Mouse (Mus musculus) erythroblast, adult 5-6 weeks (primary cell): ENCODE data around the gene Epn2. TPM values are rescaled to one million over a fixed set of nuclear protein-coding genes. Genes with fewer than 3 reads are reported as not detected.

ENCODE experiments used
- ATAC-seq: replicated peaks from 2 replicates; pipeline ENCODE4 v1.8.0; 2016; ENCODE audit warnings: moderate number of reproducible peaks, mild to moderate bottlenecking, moderate TSS enrichment, inconsistent platforms; ENCODE audit not compliant: poor library complexity, low FRiP score, severe bottlenecking
- total RNA-seq, 2 experiments: library from RNA; stranded (forward) in 1 of 2; stranded (reverse) in 1 of 2; fragments of 150-400 nt in 1 of 2; fragments of 200-764, 138-1000 nt in 1 of 2; gene quantifications; 2 replicates each; pipeline versions ENCODE4 v1.2.3 to v1.2.4; 2015 to 2017; ENCODE audit warnings: low replicate concordance in 2 of 2

Epn2 gene
- total RNA-seq, 2 experiments from 2014 or later: 2.0 TPM; not detected in 1

DNA sequence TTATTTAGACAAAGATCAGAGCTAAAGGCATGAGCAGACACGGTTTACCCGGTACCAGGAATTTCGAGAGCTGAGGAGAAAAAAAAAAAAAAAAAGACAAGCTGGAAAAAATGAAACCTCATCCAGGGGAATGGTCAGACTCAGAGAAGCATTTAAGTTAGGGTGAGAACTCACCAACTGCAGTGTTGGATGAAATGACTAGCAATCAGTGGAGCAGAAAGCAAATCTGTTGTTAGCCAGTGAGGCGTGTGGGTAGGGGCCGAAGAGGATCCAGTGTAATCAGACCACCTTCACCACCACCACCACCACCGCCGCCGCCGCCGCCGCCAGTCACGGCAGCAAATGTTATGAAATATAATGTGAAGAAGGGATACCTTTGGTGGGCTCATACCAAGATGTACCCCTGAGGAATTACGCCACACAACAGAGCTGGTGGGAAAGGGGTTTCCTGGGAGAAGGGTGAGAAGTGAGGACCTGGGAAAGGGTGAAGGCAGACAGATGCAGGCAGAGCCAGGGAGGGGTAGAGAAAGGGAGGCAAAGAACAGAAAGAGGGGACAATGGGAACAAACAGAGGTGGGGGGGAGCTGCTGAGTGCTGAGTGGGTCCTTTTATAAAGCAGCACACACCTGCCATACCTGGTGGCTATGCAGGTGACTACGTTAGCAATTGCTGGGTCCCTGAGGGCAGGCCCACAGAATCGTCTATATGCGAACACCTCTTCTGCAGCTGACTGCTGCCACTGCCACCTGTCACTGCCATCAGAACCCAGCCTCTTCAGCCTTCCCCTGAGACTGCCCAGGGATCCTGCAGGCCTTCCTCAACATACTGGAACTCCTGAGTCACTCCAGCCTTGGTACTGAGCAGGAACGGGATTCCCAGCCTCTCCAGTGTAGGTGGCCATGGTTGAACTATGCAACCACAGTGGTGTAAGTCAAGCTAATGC, 101.7 kb downstream of the Epn2 start:
- no peak for ATAC-seq

DNA sequence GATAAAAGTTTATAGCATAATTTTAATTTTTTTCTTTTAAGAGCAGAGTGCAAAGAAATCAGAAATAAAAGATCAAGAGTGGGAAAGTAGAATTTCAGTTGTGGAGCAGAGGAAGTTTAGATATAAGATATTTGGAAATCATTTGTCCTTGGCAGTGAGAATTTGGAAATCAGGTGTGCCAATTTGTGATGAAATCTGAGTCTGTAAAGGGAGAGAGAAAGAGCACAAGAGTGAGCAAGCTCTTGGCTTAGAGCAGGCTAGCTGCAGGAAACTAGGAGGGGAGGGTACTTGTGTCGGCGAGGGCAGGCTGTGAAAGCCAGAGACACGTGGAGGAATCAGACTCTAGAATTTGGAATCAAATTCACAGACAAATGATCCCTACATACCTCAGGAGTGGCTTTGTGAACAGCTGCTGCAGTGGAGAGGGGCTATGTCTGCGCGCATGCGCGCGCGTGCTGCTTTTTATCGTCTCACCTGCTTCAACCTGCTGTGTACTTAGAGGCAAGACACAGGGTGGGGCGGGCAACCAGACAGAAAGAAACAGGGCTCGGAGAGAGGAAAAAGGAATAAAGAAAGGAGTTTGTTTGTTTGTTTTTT, 102.6 kb downstream of the Epn2 start:
- ATAC-seq: no peak

DNA sequence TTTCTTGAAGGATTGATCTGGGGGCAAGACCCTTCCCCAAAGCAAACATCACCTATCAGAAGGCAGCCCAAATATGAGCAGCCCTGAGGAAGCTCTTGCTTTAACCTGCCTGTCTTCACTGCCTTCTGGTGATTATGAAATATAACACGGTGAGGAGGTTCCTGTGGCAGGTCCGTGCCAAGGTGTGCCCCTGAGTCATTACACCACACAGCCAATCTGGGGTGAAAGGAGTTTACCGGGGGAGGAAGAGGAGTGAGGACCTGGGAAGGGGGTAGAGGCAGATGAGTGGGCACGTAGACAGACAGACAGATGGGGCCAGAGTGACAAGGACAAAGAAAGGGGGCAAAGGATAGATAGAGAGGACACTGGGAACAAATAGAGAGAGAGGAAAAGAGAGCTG, 105.9 kb downstream of the Epn2 start:
- no peak for ATAC-seq

DNA sequence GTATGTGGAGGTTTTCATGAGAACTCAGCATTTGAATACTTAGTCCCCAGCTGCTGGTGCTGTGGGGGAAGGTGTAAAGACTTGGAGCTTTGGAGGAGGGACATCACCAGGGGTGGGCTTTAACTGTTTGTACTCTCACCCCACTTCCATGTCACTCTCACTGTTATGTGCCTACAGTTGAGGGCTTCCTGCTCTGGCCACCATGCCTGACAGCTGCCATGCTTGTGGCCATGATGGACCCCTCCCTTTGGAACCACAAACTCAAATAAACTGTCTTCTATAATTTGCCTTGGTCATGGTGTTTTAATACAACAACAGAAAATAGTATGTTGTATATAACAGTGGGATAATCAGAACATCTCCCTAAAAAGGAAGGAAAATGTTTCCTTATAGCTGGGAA, 108.6 kb downstream of the Epn2 start:
- ATAC-seq: no peak

DNA sequence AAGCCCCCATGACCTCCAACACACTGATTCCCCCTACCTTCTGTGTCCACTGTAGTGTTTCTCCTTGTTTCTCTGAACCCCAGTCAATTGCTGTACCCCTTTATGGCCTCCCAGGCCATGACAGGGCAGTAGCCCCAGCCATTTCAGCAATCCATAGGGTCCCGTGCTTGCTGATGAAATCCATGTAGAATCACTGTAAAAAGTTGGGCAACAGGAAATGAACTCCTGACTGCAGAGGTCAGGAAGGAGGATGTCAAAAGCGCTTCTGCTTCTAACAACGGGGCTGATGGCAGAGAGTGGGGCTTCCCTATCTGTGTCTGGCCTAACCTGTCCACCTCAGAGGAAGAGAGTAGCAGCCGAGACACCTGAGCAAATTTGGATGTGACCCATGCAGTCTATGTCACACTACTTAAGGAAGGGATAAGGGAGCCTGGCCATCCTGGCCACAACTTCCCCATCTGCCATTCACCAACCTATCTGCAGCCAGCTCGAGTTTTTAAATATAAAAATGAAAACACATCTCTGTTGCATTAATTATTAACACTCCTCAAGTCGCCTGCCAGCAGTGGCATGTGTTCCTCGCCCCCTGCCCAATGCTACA, 110.1 kb downstream of the Epn2 start:
- ATAC-seq: no peak

DNA sequence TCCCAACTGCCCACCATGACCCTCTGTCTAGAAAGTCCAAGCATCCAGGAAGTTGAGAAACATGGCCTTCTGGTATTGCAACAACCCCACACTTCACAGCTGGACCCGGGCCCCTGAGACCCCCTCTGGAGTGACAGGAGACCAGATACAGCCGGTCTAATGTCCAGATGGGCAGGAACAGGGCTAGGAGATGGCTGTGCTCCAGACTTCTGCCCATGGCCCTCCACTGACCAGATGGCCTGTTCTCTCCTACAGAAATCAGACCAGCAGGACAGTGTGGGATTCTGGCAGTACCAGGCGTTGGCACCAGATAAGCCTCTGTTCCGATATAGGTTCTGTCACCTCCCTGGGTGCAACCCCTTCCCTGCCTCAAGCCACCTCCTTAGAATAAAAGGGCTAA, 111.0 kb downstream of the Epn2 start:
- ATAC-seq: no peak

Other genes starting within 250 kb of the Epn2 start
- gene Slc47a2, start 236.8 kb downstream of the Epn2 start, total RNA-seq (2015; ENCODE audit: low replicate concordance): not detected in 2 replicates
- not detected in 2 replicates for gene Slc47a2, start 236.8 kb downstream of the Epn2 start, total RNA-seq (2017; ENCODE audit: low replicate concordance)
- not detected in 2 replicates for gene Slc47a1, start 201.3 kb downstream of the Epn2 start, total RNA-seq (2015; ENCODE audit: low replicate concordance)
- not detected in 2 replicates for gene Slc47a1, start 201.3 kb downstream of the Epn2 start, total RNA-seq (2017; ENCODE audit: low replicate concordance)
- gene Rnf112, start 125.6 kb downstream of the Epn2 start, total RNA-seq (2015; ENCODE audit: low replicate concordance): not detected in 2 replicates
- not detected in 2 replicates for gene Rnf112, start 125.6 kb downstream of the Epn2 start, total RNA-seq (2017; ENCODE audit: low replicate concordance)
- not detected in 2 replicates for gene Mfap4, start 94.3 kb downstream of the Epn2 start, total RNA-seq (2015; ENCODE audit: low replicate concordance)
- gene Mfap4, start 94.3 kb downstream of the Epn2 start, total RNA-seq (2017; ENCODE audit: low replicate concordance): not detected in 2 replicates
- gene Mapk7, start 85.3 kb downstream of the Epn2 start, total RNA-seq (2015; ENCODE audit: low replicate concordance): 4.4 and 8.3 TPM in 2 replicates
- 2.8 and 3.7 TPM in 2 replicates for gene Mapk7, start 85.3 kb downstream of the Epn2 start, total RNA-seq (2017; ENCODE audit: low replicate concordance)
- not detected in 2 replicates for gene B9d1, start 74.5 kb downstream of the Epn2 start, total RNA-seq (2015; ENCODE audit: low replicate concordance)
- not detected in 2 replicates for gene B9d1, start 74.5 kb downstream of the Epn2 start, total RNA-seq (2017; ENCODE audit: low replicate concordance)
- gene Grap, start 73.6 kb upstream of the Epn2 start, total RNA-seq (2015; ENCODE audit: low replicate concordance): not detected in 2 replicates
- gene Grap, start 73.6 kb upstream of the Epn2 start, total RNA-seq (2017; ENCODE audit: low replicate concordance): 0.56 TPM in 1 of 2 replicates, not detected in the other
- gene Fam83g, start 104.4 kb upstream of the Epn2 start, total RNA-seq (2015; ENCODE audit: low replicate concordance): not detected in 2 replicates
- gene Fam83g, start 104.4 kb upstream of the Epn2 start, total RNA-seq (2017; ENCODE audit: low replicate concordance): 0.17 TPM in 1 of 2 replicates, not detected in the other
- gene Slc5a10, start 141.1 kb upstream of the Epn2 start, total RNA-seq (2015; ENCODE audit: low replicate concordance): not detected in 2 replicates
- not detected in 2 replicates for gene Slc5a10, start 141.1 kb upstream of the Epn2 start, total RNA-seq (2017; ENCODE audit: low replicate concordance)
- 6.7 and 13.2 TPM in 2 replicates for gene Prpsap2, start 182.4 kb upstream of the Epn2 start, total RNA-seq (2015; ENCODE audit: low replicate concordance)
- gene Prpsap2, start 182.4 kb upstream of the Epn2 start, total RNA-seq (2017; ENCODE audit: low replicate concordance): 12.3 and 14.1 TPM in 2 replicates